Mouse (Mus musculus): Measurements from ENCODE around the gene Zfp644.
"Not testable (repeated sequence)": the region's sequence is repeated elsewhere in the genome, so short reads cannot be mapped to it uniquely, and the experiment has no call there.

The Zfp644 gene

DNA sequence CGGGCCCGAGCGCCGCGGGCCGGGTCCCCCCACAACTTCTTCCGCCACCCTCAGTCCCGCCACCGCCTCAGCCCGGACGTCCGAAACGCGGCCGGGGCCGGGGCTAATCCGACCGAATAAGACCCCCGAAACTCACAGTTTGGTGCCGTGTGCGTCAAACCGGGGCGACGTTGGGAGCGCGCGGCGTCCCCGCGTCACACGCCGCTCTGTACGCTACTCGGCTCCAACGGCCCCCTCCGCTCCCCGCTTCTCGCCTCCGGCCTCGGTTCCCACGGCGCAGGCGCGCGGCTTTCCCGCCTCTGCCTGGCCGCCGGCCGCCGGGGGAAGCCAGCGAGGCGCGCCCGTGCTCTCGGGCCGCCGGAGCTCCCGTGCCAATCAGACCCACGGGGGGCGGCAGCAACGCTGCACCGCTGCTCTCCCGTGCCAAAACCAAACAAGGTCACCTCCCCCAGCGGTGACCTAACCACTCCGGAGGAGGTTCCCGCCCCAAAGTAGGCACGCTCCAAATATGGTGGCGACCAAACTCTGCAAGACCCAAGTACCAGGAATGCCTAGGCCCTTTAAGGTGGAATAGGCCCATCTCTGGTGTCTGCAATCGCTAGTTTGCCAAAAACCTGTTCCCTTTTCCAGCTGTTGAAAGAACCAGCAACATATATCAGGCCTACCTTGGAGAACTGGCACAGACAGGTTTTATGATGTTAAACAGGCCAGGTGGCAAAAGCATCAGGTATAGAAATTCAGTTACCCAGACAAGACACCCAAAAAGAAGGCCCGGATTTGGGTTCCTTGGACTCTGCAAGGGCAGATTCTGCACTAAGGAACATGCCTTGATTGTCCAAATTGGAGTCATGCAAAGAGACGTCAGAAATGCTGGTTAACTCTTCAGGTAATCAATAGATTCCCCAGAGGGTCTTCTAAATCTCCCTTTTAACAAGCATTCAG lies at the start of gene Zfp644:
Gene Zfp644, minus strand, starts transcription at position 892 of the 942 bp plus-strand sequence.
- peak; percentile 89 for ATAC-seq (ENCODE audit: insufficient number of reproducible peaks, low FRiP score, low TSS enrichment)

DNA sequence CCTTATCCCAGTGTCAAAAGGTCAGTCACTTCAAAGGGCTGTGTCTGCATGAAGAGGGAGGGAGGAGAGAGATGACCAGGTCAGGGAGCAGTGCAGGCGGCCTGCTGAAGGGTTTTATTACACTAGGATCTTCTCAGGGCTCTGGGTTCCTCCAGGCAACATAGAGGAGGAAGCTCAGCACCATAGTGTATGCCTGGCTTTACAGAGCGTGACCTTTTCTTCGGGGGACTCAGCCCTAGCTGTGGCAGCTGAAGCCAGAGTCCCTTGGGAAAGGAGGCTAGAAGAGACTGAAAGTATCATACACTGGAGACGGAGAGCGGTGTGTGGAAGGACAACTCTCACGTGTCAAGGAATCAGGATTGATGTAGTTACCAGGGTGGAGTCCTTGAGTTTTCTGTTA lies 42.6 kb upstream of the Zfp644 start:
- no peak for ATAC-seq (ENCODE audit: insufficient number of reproducible peaks, low FRiP score, low TSS enrichment)

DNA sequence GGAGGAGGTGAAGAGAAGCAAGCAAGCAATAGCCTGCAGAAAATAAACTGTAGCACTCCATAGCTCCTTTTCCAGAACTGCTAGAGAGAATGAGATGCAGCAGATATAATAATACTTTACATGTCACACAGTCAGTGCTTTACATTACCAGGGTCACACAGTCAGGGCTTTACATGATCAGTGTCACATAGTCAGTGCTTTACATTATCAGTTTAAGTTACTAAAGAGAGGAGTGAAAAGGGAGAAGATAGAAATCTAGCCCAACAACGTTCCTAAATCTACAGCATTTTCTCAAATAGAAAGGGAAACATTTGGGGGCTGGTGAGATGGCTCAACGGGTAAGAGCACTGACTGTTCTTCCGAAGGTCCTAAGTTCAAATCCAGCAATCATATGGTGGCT lies 26.4 kb upstream of the Zfp644 start:
- ATAC-seq (ENCODE audit: insufficient number of reproducible peaks, low FRiP score, low TSS enrichment), result no peak

DNA sequence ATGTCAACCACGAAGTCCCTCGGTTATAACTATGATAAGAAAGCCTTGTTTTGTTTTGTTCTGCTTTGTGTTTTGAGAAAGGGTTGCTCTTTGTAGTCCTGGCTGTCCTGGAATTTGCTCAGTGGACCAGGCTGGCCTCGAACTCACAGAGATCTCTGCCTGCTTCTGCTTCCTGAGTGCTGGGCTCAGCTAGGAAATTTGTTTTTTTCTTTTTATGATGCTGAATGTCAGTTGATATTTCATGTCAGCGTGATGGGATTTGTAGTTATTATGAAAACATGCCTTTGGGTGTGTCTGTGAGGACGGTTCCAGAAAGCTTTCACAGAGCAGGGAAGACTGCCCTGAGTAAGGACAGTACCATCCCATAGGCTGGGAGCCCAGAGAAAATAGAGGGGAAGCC lies 25.7 kb upstream of the Zfp644 start:
- no peak for ATAC-seq (ENCODE audit: insufficient number of reproducible peaks, low FRiP score, low TSS enrichment)

DNA sequence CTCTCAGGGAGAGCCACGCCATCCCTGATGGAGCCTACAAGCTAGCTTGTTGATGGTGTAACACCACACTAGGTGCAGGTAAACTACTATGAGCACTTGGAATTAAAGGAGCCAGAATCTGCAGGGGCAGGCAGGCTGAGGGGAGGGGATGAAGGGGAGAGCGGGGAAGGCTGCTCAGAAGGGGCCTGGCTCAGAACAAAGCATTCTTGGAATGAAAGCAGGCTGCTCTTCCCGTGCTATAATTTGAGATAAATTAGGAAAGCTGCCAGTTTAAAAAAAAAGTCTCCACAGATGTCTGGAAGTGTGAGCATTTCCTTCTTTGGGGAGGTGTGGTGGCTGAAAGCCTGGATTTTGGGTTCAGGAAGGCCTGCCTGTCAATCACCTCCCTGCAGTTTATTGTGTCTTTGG lies 14.8 kb upstream of the Zfp644 start:
- ATAC-seq (ENCODE audit: insufficient number of reproducible peaks, low FRiP score, low TSS enrichment), result no peak

DNA sequence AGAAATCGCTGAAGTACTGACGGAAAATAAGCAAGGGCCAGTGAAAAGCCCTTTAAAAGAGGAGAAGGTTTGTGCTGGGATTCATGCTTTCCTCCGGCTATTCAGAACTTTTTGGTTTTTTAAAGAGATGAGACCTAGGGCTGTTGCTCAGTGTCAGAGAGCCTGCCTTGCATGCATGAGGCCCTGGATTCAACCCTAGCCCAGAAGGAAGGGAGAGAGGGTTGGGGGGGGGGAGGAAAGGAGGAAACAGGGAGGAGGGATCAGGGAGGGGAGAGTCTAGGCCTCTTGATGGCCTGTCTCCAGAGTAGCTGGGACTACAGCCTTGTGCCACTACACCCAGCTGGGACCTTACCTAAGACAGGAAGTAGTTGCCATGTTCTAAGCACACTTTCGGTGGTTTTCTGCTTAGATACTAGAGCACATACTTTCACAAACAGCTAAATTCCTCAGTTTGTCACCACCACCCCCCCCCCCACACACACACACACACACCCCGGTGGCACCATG lies 14.2 kb upstream of the Zfp644 start:
- no peak for ATAC-seq (ENCODE audit: insufficient number of reproducible peaks, low FRiP score, low TSS enrichment)

DNA sequence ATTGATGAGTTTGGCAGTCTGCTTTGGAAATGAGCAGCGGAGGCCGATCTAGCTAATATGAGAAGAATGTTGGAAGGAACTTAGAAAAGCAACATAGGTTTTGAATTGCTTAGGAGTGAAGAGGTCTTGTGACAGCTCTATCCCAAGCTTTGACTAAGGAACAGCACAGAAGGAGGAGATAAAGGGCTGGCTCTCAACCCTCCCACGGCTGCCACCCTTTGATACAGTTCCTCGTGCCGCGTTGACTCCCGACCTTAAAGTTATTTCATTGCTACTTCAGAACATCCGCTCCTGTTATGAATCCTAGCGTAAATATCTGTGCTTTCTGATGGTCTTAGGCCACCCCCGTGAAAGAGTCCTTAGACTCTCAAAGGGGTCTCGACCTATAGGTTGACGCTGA lies 13.5 kb upstream of the Zfp644 start:
- ATAC-seq (ENCODE audit: insufficient number of reproducible peaks, low FRiP score, low TSS enrichment), result no peak

DNA sequence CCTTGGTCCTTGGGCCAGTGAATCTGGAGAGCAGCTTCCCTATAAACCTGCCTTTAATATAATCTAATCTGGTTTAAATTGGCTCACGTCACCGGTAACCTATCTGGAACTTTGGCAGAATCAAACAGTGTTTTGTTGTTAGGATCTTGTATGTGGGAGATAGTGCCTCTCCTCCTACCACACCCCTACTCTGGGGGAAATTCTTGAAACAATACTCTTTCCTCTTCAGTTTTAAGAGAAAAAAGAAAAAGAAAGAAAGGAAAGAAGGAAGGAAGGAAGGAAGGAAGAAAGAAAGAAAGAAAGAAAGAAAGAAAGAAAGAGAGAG lies 13.0 kb upstream of the Zfp644 start:
- no peak for ATAC-seq (ENCODE audit: insufficient number of reproducible peaks, low FRiP score, low TSS enrichment)

DNA sequence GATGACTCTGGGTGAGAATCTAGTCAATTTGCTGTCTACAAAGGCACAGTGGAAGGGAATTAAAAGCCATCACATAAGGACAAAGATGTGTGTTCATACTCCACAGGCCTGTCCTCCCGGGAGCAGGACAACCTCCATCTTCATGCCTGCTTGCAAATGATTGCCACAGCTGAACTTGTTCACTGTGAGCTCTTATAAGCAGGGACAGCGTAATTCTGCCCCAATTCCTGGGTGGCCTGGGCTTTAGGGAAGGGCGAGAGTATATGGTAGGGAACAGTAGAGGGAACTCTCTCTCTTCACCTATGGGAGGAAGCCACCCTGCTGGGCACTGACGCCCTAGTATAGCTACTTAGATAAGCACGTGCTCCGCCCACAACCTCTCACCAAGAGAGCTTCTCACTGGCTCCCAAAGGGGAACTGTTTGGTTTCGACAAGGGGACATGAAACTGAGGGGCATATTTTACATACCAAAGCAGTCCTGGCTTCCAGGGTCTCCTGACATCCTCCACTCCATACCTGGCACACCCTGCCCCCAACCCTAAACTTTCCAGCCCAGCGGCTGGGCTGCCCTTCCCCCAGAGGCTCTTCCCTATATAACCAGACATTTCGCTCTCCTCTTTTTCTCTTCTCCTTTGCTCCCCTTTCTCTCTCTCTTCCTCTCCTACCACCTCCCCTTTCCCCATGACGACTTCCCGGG lies 12.4 kb upstream of the Zfp644 start:
- no peak for ATAC-seq (ENCODE audit: insufficient number of reproducible peaks, low FRiP score, low TSS enrichment)

DNA sequence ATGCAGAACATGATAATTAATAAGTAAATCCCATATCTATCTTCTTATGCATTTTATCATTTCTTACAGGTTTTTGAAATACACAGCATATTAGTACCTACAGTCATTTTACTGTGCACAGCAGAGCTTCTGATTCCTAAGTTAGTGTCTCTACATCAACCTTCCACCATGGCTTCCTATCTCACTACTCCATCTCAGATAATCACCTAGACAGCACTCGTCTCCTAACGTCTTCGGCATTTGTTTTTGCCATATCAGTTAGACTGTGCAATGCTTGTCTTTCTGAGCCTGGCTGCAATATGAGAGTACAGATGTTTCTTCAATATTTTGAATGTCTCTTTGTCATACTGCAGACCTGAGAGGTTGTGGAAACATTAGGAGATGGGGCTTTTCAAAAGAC lies 9.3 kb upstream of the Zfp644 start:
- ATAC-seq (ENCODE audit: insufficient number of reproducible peaks, low FRiP score, low TSS enrichment), result no peak

DNA sequence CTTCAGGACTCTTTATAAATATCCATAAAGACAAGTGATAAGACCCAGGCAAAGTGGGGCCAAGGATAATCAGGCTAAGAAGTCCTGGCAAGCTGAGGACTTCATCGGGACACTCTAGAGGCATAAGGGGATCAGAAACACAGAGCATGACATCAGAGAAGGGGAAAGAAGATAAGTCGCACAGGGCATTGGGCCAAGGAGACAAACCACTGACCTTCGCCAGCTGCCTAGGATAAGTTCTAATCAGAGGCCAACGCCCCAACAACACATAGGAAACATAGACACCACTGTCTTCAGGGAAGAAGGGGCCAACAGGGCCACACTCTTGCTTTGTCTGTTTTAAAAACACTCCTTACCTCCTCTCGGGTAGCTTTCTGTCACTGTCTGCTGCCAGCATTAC lies 8.1 kb upstream of the Zfp644 start:
- ATAC-seq (ENCODE audit: insufficient number of reproducible peaks, low FRiP score, low TSS enrichment), result no peak

DNA sequence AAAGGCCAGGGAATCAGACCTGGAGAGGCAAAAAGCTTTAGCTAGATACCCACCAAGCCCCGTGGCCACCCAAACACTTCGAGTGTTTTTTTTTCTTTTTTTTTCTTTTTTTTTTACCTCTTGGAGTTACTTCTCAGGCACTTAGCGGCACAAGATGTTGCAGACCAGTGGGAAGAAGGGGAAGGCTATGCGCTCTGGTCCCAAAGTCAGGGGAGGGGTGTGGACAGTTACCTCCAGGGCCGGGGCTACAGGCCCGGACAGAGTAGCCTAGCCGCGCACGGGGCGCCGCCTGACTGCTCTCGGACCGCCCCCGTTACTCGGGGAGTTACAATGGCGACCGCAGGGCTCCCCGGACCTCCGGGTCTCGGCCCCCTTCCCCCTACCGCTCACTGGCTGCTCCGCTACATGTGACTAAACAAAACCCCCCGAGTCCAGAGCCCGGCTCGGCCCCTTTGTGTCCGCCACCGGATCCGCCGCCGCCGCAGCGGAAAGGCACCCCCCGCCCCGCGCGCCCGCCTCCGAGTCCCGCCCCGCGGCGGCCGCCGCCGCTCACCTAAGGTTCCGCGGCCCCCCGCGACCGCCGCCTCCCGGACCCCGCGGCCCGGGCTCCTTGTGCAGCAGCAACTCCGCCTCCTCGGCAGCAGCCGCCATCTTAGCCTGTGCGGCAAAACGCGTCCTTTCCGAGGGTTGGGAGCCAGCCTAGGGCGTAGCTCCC lies 1.2 kb downstream of the Zfp644 start:
- peak; percentile 80 for ATAC-seq (ENCODE audit: insufficient number of reproducible peaks, low FRiP score, low TSS enrichment)

DNA sequence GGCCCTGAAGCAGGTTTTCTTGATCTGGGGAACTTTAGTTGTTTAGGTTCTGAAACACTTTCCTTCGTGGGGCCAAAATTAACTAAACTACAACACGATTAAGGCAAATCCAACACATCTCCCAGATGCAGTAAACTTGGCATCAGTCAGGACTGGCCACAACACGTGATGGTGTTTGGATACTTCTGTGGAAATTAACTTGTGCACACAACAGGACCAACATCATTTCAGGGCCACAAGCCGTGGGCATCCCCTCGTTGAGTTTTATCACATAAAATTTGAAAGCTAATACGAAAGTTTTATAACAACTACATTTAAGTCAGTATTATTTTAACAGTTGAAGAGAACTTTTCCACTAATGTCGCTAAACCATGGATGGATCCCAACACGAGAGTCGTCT lies 1.9 kb downstream of the Zfp644 start:
- ATAC-seq (ENCODE audit: insufficient number of reproducible peaks, low FRiP score, low TSS enrichment), result no peak

DNA sequence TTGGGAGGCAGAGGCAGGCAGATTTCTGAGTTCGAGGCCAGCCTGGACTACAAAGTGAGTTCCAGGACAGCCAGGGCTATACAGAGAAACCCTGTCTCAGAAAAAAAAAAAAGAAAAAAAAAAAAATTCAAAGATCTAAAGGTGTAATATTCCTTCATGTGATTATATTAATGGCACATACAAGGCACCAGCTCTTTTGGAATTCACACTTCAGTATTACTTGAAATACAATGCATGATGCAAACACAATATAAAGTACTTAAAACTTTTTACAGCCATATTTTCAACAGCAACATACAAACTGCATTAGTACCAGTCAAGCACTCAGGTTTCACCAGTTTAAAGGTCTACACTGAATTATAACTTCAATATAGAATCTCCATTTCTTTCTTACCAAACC lies 2.4 kb downstream of the Zfp644 start:
- ATAC-seq (ENCODE audit: insufficient number of reproducible peaks, low FRiP score, low TSS enrichment), result no peak

DNA sequence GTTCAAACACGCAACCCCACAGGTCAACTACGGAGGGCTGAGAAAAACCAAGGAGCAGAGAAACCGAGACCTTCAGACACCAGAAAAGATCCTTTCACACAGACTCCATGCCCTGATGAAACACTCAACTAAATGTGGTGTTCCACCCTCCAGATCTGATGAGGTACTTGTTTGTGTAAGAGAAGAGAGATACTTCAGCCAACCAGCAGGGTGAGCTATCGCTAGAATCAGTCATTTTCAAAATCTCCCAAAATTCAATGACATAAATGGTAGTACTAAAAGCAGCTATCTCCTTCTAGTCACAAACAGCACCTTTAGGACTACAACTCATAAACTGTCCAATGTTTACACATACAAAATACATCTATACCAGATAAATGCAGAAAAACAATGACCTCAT lies 4.1 kb downstream of the Zfp644 start:
- ATAC-seq (ENCODE audit: insufficient number of reproducible peaks, low FRiP score, low TSS enrichment), result no peak

DNA sequence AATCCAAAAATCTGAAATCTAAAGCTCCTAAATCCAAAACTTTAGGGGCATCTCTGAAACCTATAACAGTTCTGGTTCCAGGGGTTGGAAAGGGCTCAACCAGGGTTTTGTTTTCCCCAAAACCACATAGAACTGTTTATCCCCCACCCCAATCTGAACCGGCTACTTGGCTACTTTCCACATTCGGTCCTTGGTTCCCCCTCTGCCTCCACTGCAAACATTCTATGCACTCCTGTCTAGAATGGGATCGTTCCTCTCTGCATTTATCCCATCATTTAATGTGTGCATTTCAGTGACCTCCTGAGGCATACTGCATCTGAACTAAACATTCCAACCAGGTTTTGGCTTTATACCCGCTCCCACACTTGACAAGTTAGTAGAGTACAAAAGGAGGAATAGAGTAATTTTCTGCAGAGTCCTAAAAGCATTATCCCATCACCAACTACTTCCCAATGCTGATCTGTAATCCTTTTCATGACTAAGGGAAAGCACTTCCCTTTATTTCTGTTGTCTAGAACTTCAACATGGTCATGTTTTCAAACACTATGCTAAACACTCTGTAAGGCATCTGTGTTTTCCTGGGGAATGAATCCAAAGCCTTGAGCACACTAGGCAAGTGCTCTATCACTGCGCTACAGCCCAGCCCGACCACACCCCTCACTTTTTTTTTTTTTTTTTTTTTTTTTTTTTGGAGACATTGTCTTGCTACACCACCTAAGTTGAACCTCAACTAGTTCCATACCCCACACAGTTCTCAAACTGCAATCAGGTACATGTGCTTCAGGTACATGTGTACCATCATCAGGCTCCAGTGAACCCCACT lies 16.2 kb downstream of the Zfp644 start:
- no peak for ATAC-seq (ENCODE audit: insufficient number of reproducible peaks, low FRiP score, low TSS enrichment)

DNA sequence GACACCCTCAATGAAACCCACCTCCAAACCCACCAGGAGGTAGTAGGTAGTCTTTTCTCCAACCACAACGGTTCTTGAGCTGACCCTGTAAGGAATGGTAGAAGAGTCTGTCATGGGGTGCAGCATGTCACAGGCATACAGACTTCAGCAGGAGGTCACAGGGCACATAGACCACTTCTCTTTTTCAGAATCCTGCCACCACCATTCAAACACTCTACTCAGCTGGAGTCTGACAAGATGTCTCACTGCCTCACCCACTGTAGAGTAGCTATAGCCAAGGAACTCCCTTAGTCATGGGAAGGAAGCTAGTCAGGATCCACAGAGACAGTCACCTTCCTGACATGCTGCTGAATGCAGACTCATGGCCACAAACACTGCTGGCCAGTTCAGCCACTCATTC lies 17.4 kb downstream of the Zfp644 start:
- ATAC-seq (ENCODE audit: insufficient number of reproducible peaks, low FRiP score, low TSS enrichment), result no peak

DNA sequence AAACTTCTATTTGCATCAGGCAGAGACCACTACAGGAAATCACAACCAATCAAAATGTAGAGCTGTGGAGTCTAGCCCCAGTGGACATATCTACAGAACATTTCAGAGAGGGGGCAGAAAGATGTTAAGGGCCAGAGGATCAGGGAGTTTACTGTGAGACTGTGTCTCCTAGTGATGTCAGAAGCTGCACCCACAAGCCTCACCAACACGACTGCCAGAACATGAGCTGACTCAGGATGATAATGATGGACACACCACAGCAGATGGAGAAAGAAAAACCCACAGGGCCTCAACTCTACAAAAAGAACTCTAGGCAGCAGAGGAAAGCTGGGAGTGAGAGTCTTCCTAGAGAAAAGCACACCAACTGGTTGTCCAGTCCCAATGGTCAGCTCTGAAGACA lies 18.3 kb downstream of the Zfp644 start:
- not testable (repeated sequence) for ATAC-seq (ENCODE audit: insufficient number of reproducible peaks, low FRiP score, low TSS enrichment)

DNA sequence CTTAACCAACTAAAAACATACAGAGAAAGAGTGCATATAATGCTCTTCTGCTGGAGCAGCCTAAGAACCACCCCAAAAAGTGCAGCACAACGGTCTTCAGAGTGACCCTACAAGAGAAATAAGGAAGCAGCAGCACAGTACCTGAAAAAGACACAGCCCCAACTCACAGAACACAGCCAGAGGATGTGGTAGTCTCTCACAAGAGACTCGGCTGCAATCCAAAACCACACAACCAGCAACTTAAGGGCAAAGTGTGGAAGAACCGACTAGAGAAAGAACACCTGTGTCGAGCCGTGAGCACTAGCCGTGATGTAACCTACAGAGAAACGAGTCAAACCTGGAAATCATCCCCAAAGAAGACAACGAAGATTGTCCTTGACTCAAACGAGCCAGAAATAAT lies 20.3 kb downstream of the Zfp644 start:
- ATAC-seq (ENCODE audit: insufficient number of reproducible peaks, low FRiP score, low TSS enrichment), result no peak

DNA sequence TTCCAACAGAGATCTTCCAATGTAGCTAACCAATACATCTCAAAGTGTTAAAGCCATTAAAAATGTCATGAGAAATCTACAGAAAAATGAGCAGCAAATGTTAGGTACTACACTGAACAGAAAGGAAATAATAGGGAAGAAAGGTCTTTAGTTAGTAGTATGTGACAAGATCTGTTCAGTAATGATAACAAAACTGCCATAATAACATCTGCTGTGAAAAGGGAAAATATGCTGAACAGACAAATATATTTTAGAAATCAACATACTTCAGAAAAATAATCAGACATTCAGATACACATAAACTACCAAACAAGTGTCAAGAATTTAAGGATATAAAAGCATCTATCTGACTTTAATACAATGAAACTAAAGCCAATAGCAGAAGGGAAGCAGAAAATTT lies 24.5 kb downstream of the Zfp644 start:
- no peak for ATAC-seq (ENCODE audit: insufficient number of reproducible peaks, low FRiP score, low TSS enrichment)

Measured in cerebellum, adult (tissue).